Mouse (Mus musculus): Measurements from ENCODE around the gene Kcnk12.

DNA sequence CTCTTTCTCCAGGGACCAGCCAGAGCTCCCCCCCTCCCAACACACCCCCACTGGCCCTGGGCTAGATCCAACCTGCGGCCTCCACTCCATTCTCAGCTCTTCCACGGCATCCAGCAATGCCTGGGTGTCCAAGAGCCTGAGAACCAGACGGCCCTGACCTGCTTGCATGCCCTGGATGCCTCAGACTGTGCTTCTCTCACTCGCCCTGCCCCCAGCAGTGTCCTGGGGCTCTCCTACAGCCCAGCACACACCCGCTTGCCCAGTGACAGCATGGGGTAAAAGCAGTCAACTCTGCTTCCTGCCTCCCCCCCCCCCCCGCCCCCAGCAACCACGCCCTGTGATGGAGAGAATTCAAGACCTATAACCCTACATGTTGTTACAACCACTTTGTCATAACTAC lies 42.3 kb upstream of the Kcnk12 start:
- no peak for TF ChIP-seq CTCF (IDR thresholded peaks at IDR 0.05; ENCODE audit: low read depth, low read length)
- no peak for TF ChIP-seq POLR2A (IDR thresholded peaks at IDR 0.05; ENCODE audit: extremely low read depth, insufficient read depth, low read length)
